Mouse (Mus musculus): ENCODE data around the gene Dst. TPM values are rescaled to one million over a fixed set of nuclear protein-coding genes. Genes with fewer than 3 reads are reported as not detected.

Dst gene
- polyA plus RNA-seq, 1 experiment from 2014 or later = 15.6 TPM

GRCm38 (mm10) chr1:34236254-34236723 lies 328.3 kb downstream of the Dst start:
- H3K4me2 ChIP-seq = peak overlapping the region; percentile 84
- DNase-seq = peak; percentile 83
- H3K27me3 ChIP-seq (ENCODE audit: insufficient read depth, low read length) = 0 out of 2 replicates have a peak, but pooled peaks cover 2% of the 10 kb centered on the region
- TF ChIP-seq CTCF (IDR thresholded peaks at IDR 0.05; ENCODE audit: low read depth) = no peak
- peak overlapping the region; percentile 53 for H3K9ac ChIP-seq
- no peak overlapping the region for H3K27ac ChIP-seq (ENCODE audit: low read depth)
- WGBS = under 1% methylated on average over 28 of the region's 28 CpGs
- ATAC-seq (ENCODE audit: insufficient read depth) = peak; percentile 93
- H3K4me1 ChIP-seq (ENCODE audit: insufficient read depth) = no peaks in the 10 kb centered on the region
- H3K36me3 ChIP-seq (ENCODE audit: insufficient read depth) = no peaks in the 10 kb centered on the region
- H3K4me3 ChIP-seq (ENCODE audit: low read depth, low read length) = peak overlapping the region; percentile 49
- H3K9me3 ChIP-seq (ENCODE audit: low read depth, low read length) = no peaks in the 10 kb centered on the region

GRCm38 (mm10) chr1:34237211-34237610 lies 329.2 kb downstream of the Dst start:
- DNase-seq = peak; percentile 38
- 9% methylated on average over 14 of the region's 14 CpGs for WGBS
- no peak for TF ChIP-seq CTCF (IDR thresholded peaks at IDR 0.05; ENCODE audit: low read depth)
- peak overlapping the region; percentile 53 for H3K9ac ChIP-seq
- no peaks in the 10 kb centered on the region for H3K4me1 ChIP-seq (ENCODE audit: insufficient read depth)
- peak overlapping the region; percentile 84 for H3K4me2 ChIP-seq
- no peaks in the 10 kb centered on the region for H3K9me3 ChIP-seq (ENCODE audit: low read depth, low read length)
- no peaks in the 10 kb centered on the region for H3K36me3 ChIP-seq (ENCODE audit: insufficient read depth)
- 0 out of 2 replicates have a peak, but pooled peaks cover 2% of the 10 kb centered on the region for H3K27me3 ChIP-seq (ENCODE audit: insufficient read depth, low read length)
- no peak overlapping the region for H3K27ac ChIP-seq (ENCODE audit: low read depth)
- H3K4me3 ChIP-seq (ENCODE audit: low read depth, low read length) = peak overlapping the region; percentile 49
- ATAC-seq (ENCODE audit: insufficient read depth) = no peak

DNA sequence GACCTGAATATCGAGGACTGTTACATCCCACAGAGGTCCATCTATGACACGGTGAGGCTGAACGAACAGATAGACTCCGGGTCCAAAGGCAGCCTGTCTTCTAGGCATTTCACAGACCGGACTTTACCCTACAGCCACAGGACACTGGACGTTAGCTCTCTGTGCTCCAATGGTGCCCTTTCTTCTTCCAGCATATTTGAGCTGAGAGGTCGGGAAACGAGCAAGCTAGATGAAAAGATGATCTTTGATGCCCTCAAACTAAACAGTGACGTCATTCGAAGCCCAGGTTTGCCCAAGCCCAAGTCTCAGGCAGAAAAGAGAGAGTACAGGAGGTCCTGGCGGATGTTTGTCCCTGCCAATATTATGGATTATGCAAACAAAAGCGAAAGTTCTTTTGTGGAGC lies 329.7 kb downstream of the Dst start:
- TF ChIP-seq CTCF (IDR thresholded peaks at IDR 0.05; ENCODE audit: low read depth) = no peak
- H3K27ac ChIP-seq (ENCODE audit: low read depth) = no peak overlapping the region
- 29% methylated on average over 12 of the region's 12 CpGs for WGBS
- no peaks in the 10 kb centered on the region for H3K9me3 ChIP-seq (ENCODE audit: low read depth, low read length)
- no peaks in the 10 kb centered on the region for H3K4me1 ChIP-seq (ENCODE audit: insufficient read depth)
- H3K4me2 ChIP-seq = peak overlapping the region; percentile 84
- 0 out of 2 replicates have a peak, but pooled peaks cover 3% of the 10 kb centered on the region for H3K36me3 ChIP-seq (ENCODE audit: insufficient read depth)
- ATAC-seq (ENCODE audit: insufficient read depth) (no peak; the same call in 1 of the 2 replicates), DNase-seq (peak; percentile 27)
- peak overlapping the region; percentile 53; the same call in 1 of the 2 replicates for H3K9ac ChIP-seq
- H3K4me3 ChIP-seq (ENCODE audit: low read depth, low read length) = peak overlapping the region; percentile 49
- 0 out of 2 replicates have a peak, but pooled peaks cover 2% of the 10 kb centered on the region for H3K27me3 ChIP-seq (ENCODE audit: insufficient read depth, low read length)

GRCm38 (mm10) chr1:34238231-34238630 lies 330.2 kb downstream of the Dst start:
- Histone ChIP-seq H3K4me1 (ENCODE audit: insufficient read depth) (no peaks in the 10 kb centered on the region), H3K4me2 (peak overlapping the region; percentile 84), H3K9ac (no peak overlapping the region), H3K36me3 (ENCODE audit: insufficient read depth) (peaks cover 5% of the 10 kb centered on the region; the same call in 1 of the 2 replicates), H3K9me3 (ENCODE audit: low read depth, low read length) (no peaks in the 10 kb centered on the region), H3K27ac (ENCODE audit: low read depth) (no peak overlapping the region), H3K4me3 (ENCODE audit: low read depth, low read length) (peak overlapping the region; percentile 49), H3K27me3 (ENCODE audit: insufficient read depth, low read length) (0 out of 2 replicates have a peak, but pooled peaks cover 2% of the 10 kb centered on the region)
- no peak for ATAC-seq (ENCODE audit: insufficient read depth)
- WGBS = 79% methylated on average over 6 of the region's 6 CpGs
- DNase-seq = no peak
- no peak for TF ChIP-seq CTCF (IDR thresholded peaks at IDR 0.05; ENCODE audit: low read depth)

- Histone ChIP-seq H3K9ac (no peak overlapping the region), H3K9me3 (ENCODE audit: low read depth, low read length) (no peaks in the 10 kb centered on the region), H3K4me1 (ENCODE audit: insufficient read depth) (no peaks in the 10 kb centered on the region), H3K4me3 (ENCODE audit: low read depth, low read length) (no peak overlapping the region), H3K4me2 (no peak overlapping the region), H3K36me3 (ENCODE audit: insufficient read depth) (peaks cover 22% of the 10 kb centered on the region; the same call in 1 of the 2 replicates), H3K27ac (ENCODE audit: low read depth) (no peak overlapping the region), H3K27me3 (ENCODE audit: insufficient read depth, low read length) (no peaks in the 10 kb centered on the region)
- no peak for TF ChIP-seq CTCF (IDR thresholded peaks at IDR 0.05; ENCODE audit: low read depth)
- DNase-seq (no peak), ATAC-seq (ENCODE audit: insufficient read depth) (no peak)
- 73% methylated on average over 10 of the region's 10 CpGs for WGBS
Measured at GRCm38 (mm10) chr1:34244678-34245077, 336.7 kb downstream of the Dst start.

DNA sequence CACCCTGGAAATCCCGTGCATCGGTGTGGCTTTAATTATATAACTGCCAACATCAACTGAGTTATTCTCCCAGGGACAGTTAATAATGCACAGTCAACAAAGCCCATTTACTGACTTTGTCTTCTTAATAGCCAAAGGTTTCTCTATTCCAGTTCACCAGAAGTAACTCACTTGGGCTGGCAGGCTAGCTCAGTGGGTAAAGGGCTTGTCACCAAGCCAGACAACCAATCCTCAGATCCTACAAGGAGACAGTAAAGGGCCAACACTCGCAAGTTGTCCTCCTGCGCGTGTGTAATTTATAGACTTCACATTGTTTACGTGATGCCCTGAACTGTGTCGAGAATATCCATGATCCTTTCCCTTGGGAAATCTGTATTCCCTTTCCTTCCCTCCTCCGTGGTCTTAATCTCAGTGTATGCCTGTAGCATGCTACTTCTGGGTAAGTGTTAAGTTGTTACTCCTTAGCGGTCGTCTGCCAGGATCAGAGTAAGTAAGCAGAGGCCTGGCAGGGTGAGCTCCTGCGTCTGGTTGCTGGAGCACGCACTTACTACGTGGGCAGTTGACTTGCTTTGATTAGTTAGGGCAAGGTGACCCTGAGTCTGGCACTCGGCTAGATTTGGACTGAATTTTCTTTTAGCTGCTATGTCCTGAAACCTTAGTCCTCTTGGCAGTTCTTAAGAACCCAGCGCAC lies 338.1 kb downstream of the Dst start:
- Histone ChIP-seq H3K4me3 (ENCODE audit: low read depth, low read length) (no peak overlapping the region), H3K27me3 (ENCODE audit: insufficient read depth, low read length) (no peaks in the 10 kb centered on the region), H3K4me2 (no peak overlapping the region), H3K36me3 (ENCODE audit: insufficient read depth) (peaks cover 25% of the 10 kb centered on the region; the same call in 1 of the 2 replicates), H3K9me3 (ENCODE audit: low read depth, low read length) (no peaks in the 10 kb centered on the region), H3K4me1 (ENCODE audit: insufficient read depth) (no peaks in the 10 kb centered on the region), H3K9ac (no peak overlapping the region), H3K27ac (ENCODE audit: low read depth) (no peak overlapping the region)
- no peak for TF ChIP-seq CTCF (IDR thresholded peaks at IDR 0.05; ENCODE audit: low read depth)
- DNase-seq (no peak), ATAC-seq (ENCODE audit: insufficient read depth) (no peak)
- 77% methylated on average over 15 of the region's 15 CpGs for WGBS

- Histone ChIP-seq H3K4me2 (no peak overlapping the region), H3K36me3 (ENCODE audit: insufficient read depth) (peaks cover 25% of the 10 kb centered on the region; the same call in 1 of the 2 replicates)
- DNase-seq = no peak
Measured at GRCm38 (mm10) chr1:34246642-34246987, 338.6 kb downstream of the Dst start.

More at GRCm38 (mm10) chr1:34246642-34246987, 338.6 kb downstream of the Dst start:
- H3K4me3 ChIP-seq (ENCODE audit: low read depth, low read length) = no peak overlapping the region
- ATAC-seq (ENCODE audit: insufficient read depth) = no peak
- no peak for TF ChIP-seq CTCF (IDR thresholded peaks at IDR 0.05; ENCODE audit: low read depth)
- H3K27ac ChIP-seq (ENCODE audit: low read depth) = no peak overlapping the region
- H3K9ac ChIP-seq = no peak overlapping the region
- no peaks in the 10 kb centered on the region for H3K27me3 ChIP-seq (ENCODE audit: insufficient read depth, low read length)
- no peaks in the 10 kb centered on the region for H3K9me3 ChIP-seq (ENCODE audit: low read depth, low read length)
- WGBS = 91% methylated on average over 8 of the region's 8 CpGs
- no peaks in the 10 kb centered on the region for H3K4me1 ChIP-seq (ENCODE audit: insufficient read depth)
